Mouse (Mus musculus): ENCODE results near the gene Ccdc96. TPM values are rescaled to one million over a fixed set of nuclear protein-coding genes. Genes with fewer than 3 reads are reported as not detected.
A peak's percentile ranks its signal among the peaks of the same experiment; 100 is the strongest.

The Ccdc96 gene
- total RNA-seq, 2 experiments from 2014 or later, result 0.33 to 0.46 TPM

DNA sequence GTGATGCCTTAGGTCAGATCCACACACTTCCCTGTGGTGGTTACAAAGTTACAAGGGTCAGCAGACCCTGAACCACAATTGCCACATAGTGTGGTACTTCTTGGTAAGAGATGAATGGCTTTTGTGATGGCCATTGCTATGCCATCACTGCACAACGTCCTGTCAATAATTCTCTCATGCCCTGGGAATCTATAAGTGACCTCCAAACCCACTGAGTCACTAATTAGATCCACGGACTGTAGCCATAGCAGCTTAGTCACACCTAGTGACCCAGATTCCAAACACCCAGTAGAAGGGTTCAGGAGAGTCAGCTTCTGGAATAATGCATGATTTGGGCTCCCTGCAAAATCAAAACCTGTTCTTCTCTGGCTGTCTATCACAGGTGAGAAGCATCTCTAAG is 40.8 kb downstream of the Ccdc96 start:
- no peak for DNase-seq

DNA sequence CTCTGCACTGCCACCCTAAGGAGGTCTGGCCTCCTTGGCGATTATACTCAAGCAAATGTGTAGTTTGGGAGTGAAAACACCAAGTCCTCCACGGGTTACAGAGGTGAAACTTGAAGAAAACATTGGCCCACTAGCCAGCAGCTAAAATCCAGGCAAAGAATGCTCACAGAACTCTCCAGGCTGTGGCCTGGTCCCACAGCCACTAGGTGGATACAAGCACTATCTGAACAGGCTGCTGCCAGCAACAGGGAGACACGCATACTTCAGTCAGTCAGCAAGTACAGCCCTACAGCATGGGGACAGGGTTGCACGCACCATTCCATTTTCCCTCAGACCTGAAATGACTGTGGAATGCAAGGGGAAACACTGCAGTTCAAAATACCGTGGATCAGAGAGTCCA is 41.9 kb downstream of the Ccdc96 start:
- peak in 1 of 2 experiments; percentile 39 for DNase-seq

DNA sequence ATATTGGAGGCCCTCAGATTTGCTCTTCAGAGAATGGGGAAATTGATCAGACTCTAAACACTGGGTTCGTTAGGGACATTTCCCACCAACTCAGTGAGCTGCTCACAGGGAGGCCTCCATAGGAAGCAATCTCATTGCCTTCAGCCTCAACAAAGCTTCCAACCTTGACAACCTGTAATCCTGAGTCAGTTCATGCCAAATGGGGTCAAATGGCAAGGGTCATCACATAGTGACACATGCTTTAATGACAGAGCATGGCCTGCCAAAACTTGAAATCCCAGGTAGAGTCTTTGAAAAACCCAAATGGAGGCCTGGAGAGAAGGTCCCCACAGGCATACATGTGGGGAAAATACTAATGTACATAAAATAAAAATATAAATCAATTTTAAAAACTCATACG is 42.5 kb downstream of the Ccdc96 start:
- no peak for DNase-seq

DNA sequence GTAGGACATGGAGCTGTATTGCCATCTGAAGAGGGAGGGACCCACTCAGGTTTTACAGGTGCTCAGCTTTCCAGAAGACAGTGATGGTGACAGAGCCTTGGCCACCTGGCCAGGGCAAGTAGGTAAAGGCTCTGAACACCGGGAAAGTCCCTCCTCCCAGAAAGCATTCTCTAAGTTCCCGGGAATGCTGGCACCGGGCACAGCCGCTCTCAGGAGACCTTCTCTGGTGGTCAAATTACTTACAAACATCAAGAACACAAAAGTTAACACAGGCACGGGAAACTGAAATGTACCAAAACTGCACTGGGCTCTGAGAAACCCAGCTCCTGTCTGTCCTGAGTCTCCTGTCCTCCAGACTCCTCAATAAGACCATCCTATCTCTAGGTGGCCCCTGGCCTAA is 45.3 kb downstream of the Ccdc96 start:
- DNase-seq, result no peak

DNA sequence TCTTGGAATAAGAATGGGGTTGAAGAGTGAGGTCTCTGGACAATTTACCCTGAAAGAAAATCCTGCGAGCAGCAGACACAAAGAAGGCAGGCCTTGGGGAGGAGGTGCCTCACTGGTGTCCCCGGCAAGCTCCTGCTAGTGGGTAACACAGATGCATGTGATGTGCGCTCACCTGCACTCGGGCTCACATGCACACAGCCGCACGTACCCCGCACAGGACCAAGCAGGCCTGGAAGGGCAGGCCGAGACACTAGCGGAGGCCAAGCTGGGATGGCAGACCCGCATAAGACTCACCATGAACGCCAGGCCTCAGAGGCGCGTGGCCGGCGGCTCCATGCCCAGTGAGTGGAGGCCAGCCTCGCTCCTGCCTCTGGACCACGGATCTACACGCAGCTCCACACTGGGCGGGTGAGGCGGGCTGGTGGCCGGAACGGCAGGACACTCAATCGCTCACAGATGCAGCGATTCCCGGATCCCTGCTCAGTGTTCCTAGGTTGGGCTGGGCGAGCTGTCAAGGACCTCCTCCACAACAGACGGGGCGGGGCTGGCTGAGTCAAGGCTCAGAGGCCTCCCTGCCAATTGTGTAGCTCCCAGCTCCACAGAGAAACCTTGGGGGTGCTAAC is 45.9 kb downstream of the Ccdc96 start:
- peak; percentile 99 for DNase-seq

DNA sequence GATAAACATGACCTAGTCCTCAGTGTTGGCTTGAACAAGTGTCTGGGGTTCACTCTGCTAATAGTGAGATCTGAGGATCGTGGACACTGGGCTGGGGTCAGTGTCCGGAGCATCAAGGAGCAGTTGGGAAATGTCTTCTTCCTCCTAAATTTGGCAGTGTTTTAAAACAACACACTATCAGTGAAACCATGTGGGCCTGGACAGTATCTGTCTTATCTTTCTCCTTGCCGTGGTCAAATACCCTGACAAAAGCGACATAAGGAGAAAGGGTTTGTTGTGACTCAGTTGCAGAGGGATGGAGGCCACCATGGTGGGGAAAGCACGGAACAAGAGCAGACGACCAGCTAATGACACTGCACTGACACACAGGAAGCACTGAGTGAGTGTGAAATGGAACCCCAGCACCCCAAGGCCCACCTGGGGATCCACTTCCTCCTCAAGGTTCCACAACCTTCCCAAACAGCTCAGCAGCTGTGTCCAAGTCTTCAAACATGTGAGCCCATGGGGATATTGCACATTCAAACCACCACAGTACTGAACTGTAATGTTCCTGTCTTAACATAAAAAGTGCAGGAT is 50.2 kb downstream of the Ccdc96 start:
- DNase-seq, result no peak

DNA sequence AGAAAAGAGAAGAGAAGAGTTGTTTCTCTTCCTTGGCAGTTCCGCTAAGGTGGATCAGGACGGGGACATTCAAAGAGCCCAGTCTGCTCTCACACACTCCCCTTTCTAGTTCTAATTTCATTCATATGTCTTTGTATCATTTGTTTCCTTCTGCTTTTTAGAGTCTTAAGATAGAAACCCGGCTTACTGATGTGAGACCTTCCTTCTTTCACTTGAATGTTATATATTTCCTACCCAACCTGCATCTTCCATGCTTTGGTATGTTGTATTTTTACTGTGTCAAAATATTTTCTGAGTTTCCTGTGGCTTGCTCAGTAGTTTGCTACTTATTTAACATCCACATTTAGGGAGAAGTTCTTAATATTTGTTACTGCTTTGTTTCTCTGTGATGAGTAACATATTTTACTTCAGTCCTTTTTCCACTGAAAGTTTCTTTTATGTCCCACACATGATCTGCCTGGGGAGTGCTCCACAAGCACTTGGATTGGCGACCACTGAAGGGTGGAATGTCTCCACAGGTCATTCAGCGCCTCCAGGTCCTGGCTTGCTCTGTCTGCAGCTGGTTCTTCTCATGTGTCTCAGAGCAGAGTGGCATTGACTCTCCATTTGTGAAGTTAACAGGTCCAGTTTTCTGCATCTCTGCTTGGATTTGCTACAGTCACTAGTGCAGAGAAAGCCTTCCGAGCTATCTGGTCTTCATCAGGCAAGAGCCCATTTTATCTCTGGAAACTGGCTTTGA is 51.2 kb downstream of the Ccdc96 start:
- DNase-seq, result no peak

DNA sequence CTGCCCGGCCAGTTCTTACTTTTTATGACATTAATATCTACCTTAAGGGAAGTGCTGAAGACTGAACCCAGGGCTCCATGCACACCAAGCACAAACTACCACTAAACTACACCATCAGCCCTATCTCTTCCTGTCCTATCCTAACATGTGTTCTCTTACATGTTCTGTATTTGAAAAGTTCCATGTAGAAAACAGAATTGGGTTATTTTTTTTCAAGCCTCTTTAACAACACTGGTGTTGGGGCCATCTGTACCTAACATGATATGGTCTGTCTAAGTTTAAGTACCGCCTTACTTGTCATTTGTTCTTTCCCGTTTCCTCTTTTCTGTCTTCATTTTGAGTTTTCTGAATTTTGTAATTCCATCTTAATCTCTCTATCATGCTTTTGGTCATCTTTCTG is 52.0 kb downstream of the Ccdc96 start:
- no peak for DNase-seq

Other genes with a start within 250 kb of the Ccdc96 start
- gene Sorcs2, start 86.4 kb upstream of the Ccdc96 start, total RNA-seq (2021), result 10 to 100 TPM; 13.9 to 24.5 TPM
- gene Grpel1, start 19.6 kb upstream of the Ccdc96 start, total RNA-seq (2021), result 10 to 100 TPM; 76.8 to 79.5 TPM
- 10 to 100 TPM; 33.7 to 40.7 TPM for gene Tada2b, start 303 bp upstream of the Ccdc96 start, total RNA-seq (2021)
- gene Tbc1d14, start 108.7 kb downstream of the Ccdc96 start, total RNA-seq (2021), result 10 to 100 TPM; 41.5 to 44.9 TPM
- gene D5Ertd579e, start 211.4 kb downstream of the Ccdc96 start, total RNA-seq (2021), result 10 to 100 TPM; 56.4 to 66.5 TPM